Mouse (Mus musculus): Measurements from ENCODE around the gene Ankrd33b.

GRCm38 (mm10) chr15:31352494-31353279 lies 14.8 kb downstream of the Ankrd33b start:
- TF ChIP-seq POLR2A (IDR thresholded peaks at IDR 0.05; ENCODE audit: control insufficient read depth, extremely low read depth, insufficient read depth, low read length, poor library complexity) = no peak
- TF ChIP-seq CTCF (IDR thresholded peaks at IDR 0.05; ENCODE audit: borderline replicate concordance, control insufficient read depth, extremely low read depth, insufficient read depth, low read length, poor library complexity) = no peak
